Comparison of ENCODE assay signal across 27 mouse cellular contexts in genomic region chr14:21178356-21178755, GRCm38 (mm10).
DNase-seq lines count a peak whose midpoint lies in the region; ATAC-seq lines count a peak whose summit lies in the region.
"Had no signal": no experiment of that assay in that cellular context is flagged by ENCODE, and none has a peak within 500 bp of the region (broad histone marks: within the 10 kb centered on the region; RNA-seq: fewer than 3 reads in every experiment).

No protein-coding gene starts in this region.

- ATAC-seq in heart, embryonic 11.5 days (replicated peaks; ENCODE audit: insufficient number of reproducible peaks, low FRiP score, low TSS enrichment) = no peak
- ATAC-seq in heart, embryonic 13.5 days (ENCODE audit: extremely low read depth, insufficient number of reproducible peaks, low FRiP score, low TSS enrichment) = no peak
- peak; percentile 78 for ATAC-seq in heart, embryonic 16.5 days (replicated peaks; ENCODE audit: extremely low read depth, insufficient read depth, low FRiP score)
- ATAC-seq: forebrain, embryonic 14.5 days; forebrain, postnatal 0 days; hindbrain, embryonic 16.5 days; intestine, embryonic 15.5 days had no signal

- no peak overlapping the region for H3K4me3 ChIP-seq in heart, embryonic 11.5 days (ENCODE audit: low read depth, low read length)
- no peak overlapping the region for H3K4me3 ChIP-seq in heart, embryonic 13.5 days
- H3K4me3 ChIP-seq in heart, embryonic 16.5 days (ENCODE audit: low read length) = no peak overlapping the region
- H3K4me3 ChIP-seq: embryonic facial prominence, embryonic 12.5 days; embryonic facial prominence, embryonic 15.5 days; gastrocnemius, adult 2 months; heart, adult 2 months; hindbrain, embryonic 10.5 days; hindbrain, embryonic 13.5 days; intestine, embryonic 15.5 days had no signal

- H3K9ac ChIP-seq in heart, embryonic 11.5 days (ENCODE audit: low read depth, low read length) = no peak overlapping the region
- no peak overlapping the region for H3K9ac ChIP-seq in heart, embryonic 13.5 days
- no peak overlapping the region for H3K9ac ChIP-seq in heart, embryonic 16.5 days (ENCODE audit: low read length)
- H3K9ac ChIP-seq: embryonic facial prominence, embryonic 12.5 days; embryonic facial prominence, embryonic 15.5 days; forebrain, postnatal 0 days; hindbrain, embryonic 13.5 days; intestine, embryonic 15.5 days had no signal

- H3K4me1 ChIP-seq in heart, embryonic 11.5 days (ENCODE audit: control insufficient read depth, insufficient read depth, low read length) = peaks cover 7% of the 10 kb centered on the region; the same call in 1 of the 2 replicates
- H3K4me1 ChIP-seq in heart, embryonic 13.5 days = peaks cover 30% of the 10 kb centered on the region
- H3K4me1 ChIP-seq in heart, embryonic 16.5 days (ENCODE audit: control insufficient read depth, insufficient read depth, low read length) = peaks cover 17% of the 10 kb centered on the region
- H3K4me1 ChIP-seq: embryonic facial prominence, embryonic 15.5 days; hindbrain, embryonic 10.5 days; hindbrain, embryonic 13.5 days had no signal

- peak; percentile 57 for DNase-seq in heart, adult 11 months
- no peak for DNase-seq in heart, adult 9 months (ENCODE audit: low spot score in 2 of 2)
- no peak for DNase-seq in heart, postnatal 25 days (ENCODE audit: low spot score)
- no peak for DNase-seq in right cerebral cortex, postnatal 4 days
- DNase-seq: adrenal gland, adult 2 months; adrenal gland, postnatal 14 days; cerebellum, adult 11 months; cerebellum, adult 2 months; cerebellum, adult 9-11 months; cerebellum, postnatal 25 days; forebrain, postnatal 0 days; gastrocnemius, adult 2 months; gastrocnemius, postnatal 14 days; heart, adult 2 months; kidney, adult 11 months; kidney, adult 8-10 months had no signal

- H3K9me3 ChIP-seq in heart, embryonic 11.5 days (replicated peaks; ENCODE audit: control insufficient read depth, low read length) = no peaks in the 10 kb centered on the region
- H3K9me3 ChIP-seq in heart, embryonic 13.5 days = no peaks in the 10 kb centered on the region
- no peaks in the 10 kb centered on the region for H3K9me3 ChIP-seq in heart, embryonic 16.5 days (replicated peaks; ENCODE audit: control insufficient read depth, low read length)
- H3K9me3 ChIP-seq: embryonic facial prominence, embryonic 12.5 days; embryonic facial prominence, embryonic 15.5 days; G1E; hindbrain, embryonic 10.5 days; hindbrain, embryonic 13.5 days; intestine, embryonic 15.5 days had no signal

- no peaks in the 10 kb centered on the region for H3K36me3 ChIP-seq in heart, embryonic 11.5 days (ENCODE audit: control insufficient read depth, insufficient read depth, low read length)
- H3K36me3 ChIP-seq in heart, embryonic 13.5 days = no peaks in the 10 kb centered on the region
- no peaks in the 10 kb centered on the region for H3K36me3 ChIP-seq in heart, embryonic 16.5 days (ENCODE audit: control insufficient read depth, insufficient read depth)
- H3K36me3 ChIP-seq: embryonic facial prominence, embryonic 12.5 days; embryonic facial prominence, embryonic 15.5 days; hindbrain, embryonic 10.5 days; hindbrain, embryonic 13.5 days; intestine, embryonic 15.5 days had no signal

- 43% methylated on average over 6 of the region's 6 CpGs for WGBS in heart, embryonic 11.5 days (ENCODE audit: insufficient replicate concordance)
- WGBS in heart, embryonic 13.5 days = 35% methylated on average over 6 of the region's 6 CpGs
- 39% methylated on average over 6 of the region's 6 CpGs for WGBS in heart, embryonic 16.5 days

- H3K27ac ChIP-seq in heart, embryonic 11.5 days (ENCODE audit: low read depth, low read length) = no peak overlapping the region; the same call in 1 of the 2 replicates
- peak overlapping the region; percentile 73 for H3K27ac ChIP-seq in heart, embryonic 13.5 days (replicated peaks)
- peak overlapping the region; percentile 93 for H3K27ac ChIP-seq in heart, embryonic 16.5 days (ENCODE audit: low read length)
- H3K27ac ChIP-seq: embryonic facial prominence, embryonic 12.5 days; embryonic facial prominence, embryonic 15.5 days; gastrocnemius, adult 2 months; heart, adult 2 months; hindbrain, embryonic 10.5 days; hindbrain, embryonic 13.5 days; intestine, embryonic 15.5 days had no signal

- intact Hi-C loops in heart, postnatal 25 days (cut with DNase I) = no loop called here

- H3K4me2 ChIP-seq in heart, embryonic 11.5 days = no peak overlapping the region
- no peak overlapping the region for H3K4me2 ChIP-seq in heart, embryonic 13.5 days
- no peak overlapping the region; the same call in 1 of the 2 replicates for H3K4me2 ChIP-seq in heart, embryonic 16.5 days (ENCODE audit: low read depth, low read length)
- H3K4me2 ChIP-seq: embryonic facial prominence, embryonic 12.5 days; embryonic facial prominence, embryonic 15.5 days; hindbrain, embryonic 13.5 days; intestine, embryonic 15.5 days had no signal

- no peaks in the 10 kb centered on the region for H3K27me3 ChIP-seq in heart, embryonic 11.5 days (ENCODE audit: control insufficient read depth, insufficient read depth, low read length)
- no peaks in the 10 kb centered on the region for H3K27me3 ChIP-seq in heart, embryonic 13.5 days (replicated peaks)
- no peaks in the 10 kb centered on the region for H3K27me3 ChIP-seq in heart, embryonic 16.5 days (ENCODE audit: control insufficient read depth, insufficient read depth, low read length)
- H3K27me3 ChIP-seq: embryonic facial prominence, embryonic 12.5 days; embryonic facial prominence, embryonic 15.5 days; hindbrain, embryonic 13.5 days; intestine, embryonic 15.5 days had no signal
